Mouse (Mus musculus) embryonic fibroblast, embryonic 13.5 days (primary cell): ENCODE data around the gene Ppp1r16b.

Experiments
- CTCF ChIP-seq: IDR thresholded peaks from 2 replicates; pipeline ENCODE4 v1.5.1; 2011; ENCODE audit warnings: mild to moderate bottlenecking, control low read depth, low read length, moderate library complexity, borderline replicate concordance; ENCODE audit not compliant: insufficient read depth
- POLR2A ChIP-seq: IDR thresholded peaks from 2 replicates; pipeline ENCODE4 v1.6.1; 2011; ENCODE audit warnings: low read depth, mild to moderate bottlenecking, control low read depth, low read length, moderate library complexity

DNA sequence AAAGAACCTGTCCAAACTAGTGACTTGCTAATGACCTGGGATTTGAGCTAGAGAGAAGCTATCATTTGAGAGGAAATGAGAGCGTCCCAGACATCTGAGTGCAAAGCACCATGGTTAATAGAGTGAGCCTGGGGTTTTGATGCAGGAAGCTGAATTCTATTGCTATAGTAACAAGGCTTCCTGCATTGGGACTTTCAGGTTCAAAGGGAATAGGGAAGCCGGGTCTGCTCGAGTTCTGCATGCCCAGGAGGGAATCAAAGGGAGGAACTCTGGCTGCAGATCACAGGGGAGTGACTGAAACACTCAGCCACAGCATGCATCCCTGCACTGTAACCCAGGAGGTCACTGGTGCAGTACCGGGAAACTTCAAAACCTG, 17.8 kb downstream of the Ppp1r16b start:
- TF ChIP-seq CTCF: no peak
- no peak for TF ChIP-seq POLR2A
